Mouse (Mus musculus): Measurements from ENCODE around the gene Bdp1.

Bdp1 gene

DNA sequence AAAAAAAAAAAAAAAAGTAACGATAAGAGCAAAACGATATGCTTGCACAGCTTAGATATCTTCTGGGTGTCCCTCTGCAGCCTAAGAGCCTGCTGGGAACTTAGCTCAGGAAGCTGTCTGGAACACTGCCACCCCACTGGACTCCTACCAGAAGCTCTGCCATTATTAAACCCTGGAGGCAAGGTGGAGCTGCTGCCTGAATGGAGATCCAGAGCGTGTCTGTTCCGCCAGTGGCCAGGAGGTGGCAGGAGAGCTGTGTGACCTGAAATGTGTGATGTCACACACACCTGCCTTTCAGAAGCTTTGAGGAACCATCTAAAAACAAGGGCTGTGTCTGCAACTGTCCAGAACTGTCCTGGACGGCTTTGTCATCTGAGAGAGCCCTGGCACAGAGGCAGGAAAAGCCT, 102.1 kb downstream of the Bdp1 start:
- peak; percentile 93 for DNase-seq (ENCODE audit: low spot score)

DNA sequence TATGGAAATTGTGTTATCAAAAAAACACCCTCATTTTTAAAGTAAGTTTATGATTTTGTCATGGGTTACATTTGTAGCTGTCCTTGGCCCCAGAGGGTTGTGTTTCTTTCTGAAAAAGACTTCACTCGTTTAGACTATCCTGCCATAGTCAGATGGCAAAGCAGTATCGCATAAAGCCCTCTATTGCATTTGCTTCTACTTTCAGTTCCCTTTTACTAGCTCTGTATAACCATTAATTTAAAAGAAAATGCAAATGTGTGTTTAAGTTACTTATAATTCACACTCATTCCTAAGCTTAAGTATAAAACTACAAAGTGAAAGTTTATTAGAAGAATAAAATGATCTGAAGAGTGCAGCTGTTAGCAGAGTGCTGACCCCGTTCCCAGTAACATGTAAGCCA, 104.8 kb downstream of the Bdp1 start:
- no peak for DNase-seq (ENCODE audit: low spot score)

DNA sequence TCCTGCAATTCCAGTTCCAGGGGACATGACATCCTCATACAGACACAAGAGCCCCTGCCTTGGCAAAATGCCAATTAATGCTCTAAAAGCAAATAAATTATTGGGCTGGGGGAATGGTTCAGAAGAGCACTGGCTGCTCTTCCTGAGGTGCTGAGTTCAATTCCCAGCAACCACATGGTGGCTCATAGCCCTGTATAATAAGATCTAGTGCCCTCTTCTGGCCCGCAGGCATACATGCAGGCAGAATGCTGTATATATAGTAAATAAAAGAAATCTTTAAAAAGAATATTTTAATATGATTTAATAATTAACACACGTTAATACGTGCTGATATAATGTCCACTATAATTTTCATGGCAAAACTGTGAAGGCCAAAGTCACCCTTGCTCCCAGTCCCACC, 105.8 kb downstream of the Bdp1 start:
- DNase-seq (ENCODE audit: low spot score), result no peak

DNA sequence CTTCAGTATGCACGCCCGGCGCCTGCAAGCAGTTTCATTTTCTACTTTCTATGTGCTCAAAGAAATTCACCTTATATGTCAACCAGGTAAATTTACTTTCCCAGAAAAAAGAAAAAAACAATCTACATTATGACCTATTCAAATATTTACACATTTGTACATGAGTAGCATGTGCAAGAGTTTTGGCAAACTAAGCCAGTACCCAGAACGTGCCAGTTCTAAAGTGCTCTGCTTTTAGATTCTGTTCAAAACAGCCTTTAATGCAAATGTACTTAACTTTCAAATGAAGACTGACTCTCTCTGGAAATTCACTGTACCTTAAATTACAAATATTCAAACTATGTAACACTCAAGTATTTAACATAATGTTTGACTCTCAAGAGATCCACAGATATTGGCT, 114.3 kb downstream of the Bdp1 start:
- no peak for DNase-seq (ENCODE audit: low spot score)

- DNase-seq (ENCODE audit: low spot score), result no peak
Measured at GRCm38 (mm10) chr13:99983320-99983719, 120.5 kb downstream of the Bdp1 start.

- no peak for DNase-seq (ENCODE audit: low spot score)
Measured at GRCm38 (mm10) chr13:99979406-99979805, 124.5 kb downstream of the Bdp1 start.

DNA sequence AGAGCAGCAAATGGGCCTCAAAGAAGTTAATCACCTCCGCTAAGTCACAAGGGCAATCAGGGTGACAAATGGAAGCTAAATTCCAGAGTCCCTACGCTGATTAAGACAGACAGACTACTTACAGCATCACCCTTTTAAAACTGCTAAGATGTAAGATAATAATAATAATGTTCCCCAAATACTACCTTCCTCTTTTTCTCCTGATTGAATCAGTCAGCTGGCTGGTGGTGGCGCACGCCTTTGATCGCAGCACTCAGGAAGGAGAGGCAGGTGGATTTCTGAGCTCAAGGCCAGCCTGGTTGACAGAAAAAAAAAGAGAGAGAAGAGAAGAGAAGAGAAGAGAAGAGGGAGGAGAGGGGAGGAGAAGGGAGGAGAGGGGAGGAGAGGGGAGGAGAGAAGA, 133.8 kb downstream of the Bdp1 start:
- no peak for DNase-seq (ENCODE audit: low spot score)
